Mouse (Mus musculus) urinary bladder, postnatal 4 days (tissue): ENCODE measurements around the gene F2rl1.

ENCODE experiments used
- DNase-seq, 2 experiments: peaks; one replicate each; pipeline ENCODE4 v3.0.0; 2021 to 2022; ENCODE audit warnings: low spot score in 2 of 2

The F2rl1 gene

DNA sequence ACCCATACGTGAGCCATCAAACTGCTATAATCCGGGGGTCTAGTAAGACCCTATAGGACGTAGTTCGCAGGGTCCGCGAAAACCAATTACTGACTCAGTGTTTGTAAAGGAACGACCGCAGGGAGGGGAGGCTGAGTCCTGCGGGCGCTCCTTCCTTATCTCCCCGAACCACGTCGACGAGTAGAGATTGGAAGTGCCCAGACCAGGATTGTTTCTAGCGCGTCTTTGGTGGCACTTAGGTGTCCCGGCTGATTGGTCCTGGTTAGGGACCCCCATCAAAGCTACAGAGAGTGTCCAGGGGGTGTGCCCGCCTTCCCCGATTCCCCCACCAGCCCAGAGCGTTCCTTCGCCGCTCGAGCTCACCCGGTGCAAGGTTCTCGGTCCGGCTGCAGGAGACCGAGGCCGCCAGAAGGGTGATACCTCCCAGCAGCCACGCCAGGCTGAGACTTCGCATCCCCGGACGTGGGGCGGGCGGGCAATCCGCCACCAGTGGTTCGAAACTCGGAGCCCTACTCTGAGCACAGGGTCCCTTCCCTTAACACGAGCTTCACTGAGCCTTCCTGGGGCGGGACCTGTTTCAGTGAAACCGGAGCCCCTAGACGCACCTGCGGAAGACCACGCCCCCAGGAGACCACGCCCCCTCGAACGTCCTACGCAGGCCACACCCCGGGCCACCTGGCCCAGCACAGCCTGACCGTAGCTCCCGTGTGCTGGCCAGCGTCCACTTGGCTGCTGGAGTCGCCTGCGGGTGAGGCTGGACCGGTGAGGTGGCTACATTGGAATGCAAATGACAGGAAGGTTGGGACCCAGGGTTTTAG lies at the start of gene F2rl1:
Gene F2rl1, minus strand, starts transcription at position 554 of the 818 bp plus-strand sequence.
- peak; percentile 49 to 78 for DNase-seq

GRCm38 (mm10) chr13:95570877-95571276 lies 45.9 kb upstream of the F2rl1 start:
- DNase-seq = no peak

DNA sequence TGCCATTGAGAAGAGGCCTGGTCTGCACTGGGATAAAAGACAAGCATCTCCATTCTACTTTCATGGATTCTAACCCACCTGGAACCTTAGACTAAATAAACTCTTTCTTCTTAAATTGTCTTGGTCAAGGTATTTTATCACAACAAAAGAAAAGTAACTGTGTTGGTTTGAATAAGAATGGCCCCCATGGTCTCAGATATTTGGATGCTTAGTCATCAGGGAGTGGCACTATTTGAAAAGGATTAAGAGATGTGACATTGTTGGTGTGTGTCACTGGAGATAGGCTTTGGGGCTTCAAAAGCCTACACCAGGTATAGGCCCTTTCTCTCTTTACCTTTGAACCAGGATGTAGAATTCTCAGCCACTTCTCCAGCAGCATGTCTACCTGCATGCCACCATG lies 44.3 kb upstream of the F2rl1 start:
- no peak for DNase-seq

GRCm38 (mm10) chr13:95568336-95568735 lies 43.3 kb upstream of the F2rl1 start:
- peak in 1 of 2 experiments; percentile 35 for DNase-seq

- DNase-seq = no peak
Measured at GRCm38 (mm10) chr13:95566841-95567551, 42.0 kb upstream of the F2rl1 start.

DNA sequence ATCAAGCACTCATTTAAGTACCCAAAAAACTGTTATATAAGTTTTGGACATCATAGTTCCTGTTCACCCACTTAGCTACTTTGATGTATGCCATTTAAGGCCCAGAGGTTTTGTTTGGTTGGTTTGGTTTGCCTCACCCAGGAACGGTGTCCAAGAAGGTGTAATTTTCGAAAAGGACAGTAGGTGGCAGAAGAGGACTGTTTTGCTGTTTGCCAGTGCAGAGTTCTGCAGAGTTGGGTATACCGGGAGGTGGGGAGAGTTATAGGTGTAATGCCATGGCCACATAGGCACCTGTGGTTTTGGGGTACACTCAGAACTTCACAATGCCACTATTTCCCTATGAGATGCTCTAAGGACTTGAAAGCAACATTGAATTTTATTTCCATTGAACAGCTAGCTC lies 38.7 kb upstream of the F2rl1 start:
- DNase-seq = peak in 1 of 2 experiments; percentile 44

- DNase-seq = no peak
Measured at GRCm38 (mm10) chr13:95563066-95563610, 38.1 kb upstream of the F2rl1 start.

GRCm38 (mm10) chr13:95557326-95557725 lies 32.3 kb upstream of the F2rl1 start:
- no peak for DNase-seq

GRCm38 (mm10) chr13:95553885-95554492 lies 29.0 kb upstream of the F2rl1 start:
- DNase-seq = no peak

DNA sequence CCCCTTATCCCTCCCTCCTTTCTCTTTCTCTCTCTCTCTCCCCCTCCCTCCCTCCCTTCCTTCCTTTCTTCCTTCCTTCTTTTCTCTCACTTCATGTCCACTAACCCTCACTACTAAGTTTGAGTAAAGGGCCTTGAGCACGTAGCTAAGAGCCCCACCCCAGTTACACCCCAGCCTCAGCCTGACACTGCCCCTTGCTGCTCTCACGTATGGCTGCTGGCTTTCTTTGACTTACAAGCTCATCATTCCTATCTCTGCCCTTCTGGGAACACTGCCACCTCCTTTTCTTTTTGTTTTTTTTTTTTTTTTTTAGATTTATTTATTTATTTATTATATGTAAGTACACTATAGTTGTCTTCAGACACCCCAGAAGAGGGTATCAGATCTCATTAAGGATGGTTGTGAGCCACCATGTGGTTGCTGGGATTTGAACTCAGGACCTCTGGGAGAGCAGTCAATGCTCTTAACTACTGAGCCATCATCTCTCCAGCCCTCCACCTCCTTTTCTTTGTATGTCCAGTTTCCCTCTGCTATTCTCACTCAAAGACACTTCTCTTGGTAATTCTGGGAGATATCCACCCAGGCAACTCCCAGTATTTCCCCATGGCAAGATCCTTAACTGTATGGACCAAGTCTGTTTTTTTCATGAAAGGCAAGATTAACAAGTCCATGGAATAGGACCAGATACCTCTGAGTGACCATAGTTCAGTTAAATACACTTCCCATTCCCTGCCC lies 25.8 kb upstream of the F2rl1 start:
- DNase-seq = no peak

- no peak for DNase-seq
Measured at GRCm38 (mm10) chr13:95549421-95549820, 24.4 kb upstream of the F2rl1 start.

GRCm38 (mm10) chr13:95548856-95549255 lies 23.8 kb upstream of the F2rl1 start:
- no peak for DNase-seq

GRCm38 (mm10) chr13:95548291-95548789 lies 23.3 kb upstream of the F2rl1 start:
- DNase-seq = peak in 1 of 2 experiments; percentile 30

DNA sequence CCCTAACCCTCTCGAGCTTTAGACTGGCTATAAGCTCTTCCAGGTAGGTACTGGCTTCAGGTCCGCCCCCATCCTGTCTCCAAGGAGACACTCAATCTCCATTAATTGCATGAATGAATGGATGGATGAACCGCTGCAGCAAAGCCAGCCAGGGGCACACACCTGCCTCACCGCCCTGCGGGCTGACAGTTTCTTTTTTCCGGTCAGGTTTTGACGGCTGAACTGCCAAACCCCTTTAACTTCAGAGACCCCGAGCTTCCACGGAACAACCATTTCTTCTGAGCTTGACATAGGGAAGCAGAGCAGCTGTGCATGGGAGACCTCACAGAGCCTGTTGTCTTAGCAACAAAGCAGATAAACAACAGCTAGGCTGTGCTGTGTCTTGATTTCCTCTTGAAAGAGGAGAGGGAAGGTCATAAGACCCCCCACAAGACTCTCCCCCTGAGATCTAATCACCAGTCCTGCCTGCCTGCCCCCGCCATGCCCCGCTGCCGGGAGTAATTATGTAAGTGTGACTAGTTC lies 22.1 kb upstream of the F2rl1 start:
- no peak for DNase-seq

GRCm38 (mm10) chr13:95546251-95546650 lies 21.2 kb upstream of the F2rl1 start:
- no peak for DNase-seq

- no peak for DNase-seq
Measured at GRCm38 (mm10) chr13:95545729-95546186, 20.7 kb upstream of the F2rl1 start.

DNA sequence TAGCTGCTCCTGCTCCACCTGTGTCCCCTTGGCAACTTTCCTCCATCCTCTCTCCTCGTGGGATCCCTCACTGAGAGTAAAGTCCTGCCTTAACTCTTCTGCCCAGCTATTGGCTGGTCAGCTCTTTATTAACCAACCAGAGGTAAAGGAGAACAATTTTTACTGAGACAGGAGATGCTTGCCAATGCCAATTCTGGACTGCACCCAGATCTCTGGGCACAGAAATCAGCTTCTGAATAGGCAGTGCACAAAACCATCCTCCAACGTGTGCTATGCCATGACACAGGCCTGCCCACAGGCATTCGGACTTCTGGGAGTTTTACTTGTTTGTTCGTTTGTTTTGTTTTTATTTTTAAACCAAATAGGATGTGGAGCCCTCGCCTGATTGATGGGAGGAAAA lies 13.0 kb upstream of the F2rl1 start:
- no peak for DNase-seq

DNA sequence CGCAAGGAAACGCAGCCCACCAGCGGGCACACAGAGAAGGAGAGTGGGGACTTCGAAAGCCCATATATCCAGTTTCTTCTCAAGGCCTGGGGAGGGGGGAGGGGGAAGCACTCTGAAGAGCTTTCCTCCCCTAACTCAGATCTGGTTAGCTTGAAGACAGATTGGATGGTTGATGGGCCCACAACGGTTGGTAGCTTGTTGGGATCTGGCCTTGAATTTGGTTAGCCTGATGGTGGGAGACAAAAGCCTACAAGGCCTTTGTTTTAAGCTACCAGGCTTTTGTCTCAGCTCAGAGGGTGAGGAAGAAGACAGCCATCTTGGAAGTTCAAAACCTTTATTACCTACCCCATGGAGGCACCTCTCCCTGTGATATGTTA lies 11.1 kb upstream of the F2rl1 start:
- no peak for DNase-seq

DNA sequence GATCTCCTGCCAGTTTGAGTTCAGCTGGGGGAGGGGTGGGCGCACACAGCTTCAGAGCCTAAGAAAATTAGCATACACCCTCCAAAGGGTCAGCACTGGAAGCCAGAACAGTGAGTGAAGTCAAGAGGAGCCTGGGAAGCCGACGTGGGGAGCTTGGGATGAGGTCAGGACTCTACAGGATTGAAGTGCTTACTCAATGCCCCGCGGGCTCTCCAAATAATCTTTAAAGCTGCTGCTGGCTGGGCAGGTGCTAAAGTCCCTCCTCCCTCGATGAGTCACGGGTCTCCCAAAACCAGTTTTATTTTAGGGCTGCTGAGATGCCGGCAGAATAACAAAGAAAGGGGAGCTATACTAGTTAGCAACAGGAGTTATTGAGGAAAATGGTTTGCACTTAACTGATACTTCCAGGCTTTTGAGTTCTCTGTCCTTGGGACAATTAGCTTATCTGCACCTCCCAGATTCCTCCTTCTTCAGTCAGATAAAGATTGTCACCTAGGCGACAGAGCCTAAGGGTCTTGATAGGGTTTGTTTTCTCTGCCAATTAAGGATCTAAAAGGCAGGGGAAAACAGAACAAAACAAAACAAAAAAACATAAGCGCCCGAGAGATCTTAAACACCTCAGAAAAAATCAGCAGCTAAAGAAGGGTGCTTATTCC lies 10.6 kb upstream of the F2rl1 start:
- DNase-seq = no peak

DNA sequence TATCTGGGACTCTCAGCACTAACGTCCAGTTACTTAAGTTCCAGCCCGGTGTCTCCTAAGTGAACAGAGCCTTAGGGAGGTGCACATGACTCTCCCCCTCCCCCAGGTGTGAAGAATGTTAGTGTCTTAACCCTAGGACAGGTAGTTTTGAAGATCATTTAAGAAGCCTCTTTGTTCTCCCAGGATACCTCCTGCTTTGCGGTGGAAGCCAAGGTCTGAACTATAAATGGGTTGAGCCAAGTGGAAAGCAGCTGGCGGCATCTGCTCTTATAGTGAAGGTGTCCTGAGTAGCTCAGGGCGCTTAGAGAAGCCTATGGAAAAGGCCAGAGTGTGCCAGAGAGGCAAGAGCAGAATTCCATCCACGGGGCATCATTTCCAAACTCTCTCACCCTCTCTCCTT lies 10.0 kb upstream of the F2rl1 start:
- no peak for DNase-seq

- no peak for DNase-seq
Measured at GRCm38 (mm10) chr13:95534131-95534561, 9.1 kb upstream of the F2rl1 start.
